Mouse (Mus musculus): ENCODE data around the gene Gm21119.
"Not testable (repeated sequence)": the region's sequence is repeated elsewhere in the genome, so short reads cannot be mapped to it uniquely, and the experiment has no call there.

Gm21119 gene

GRCm38 (mm10) chr8:20614619-20615018, at the start of gene Gm21119:
Gene Gm21119 (plus strand): TSS chr8:20614919.
- not testable (repeated sequence) for DNase-seq (ENCODE audit: low read depth, low spot score)

GRCm38 (mm10) chr8:20566753-20567152, 48.0 kb upstream of the Gm21119 start:
- not testable (repeated sequence) for DNase-seq (ENCODE audit: low read depth, low spot score)

- DNase-seq (ENCODE audit: low read depth, low spot score), result peak; percentile 34
These were observed 33.6 kb upstream of the Gm21119 start for GRCm38 (mm10) chr8:20581081-20581480.

GRCm38 (mm10) chr8:20582772-20583171, 31.9 kb upstream of the Gm21119 start:
- DNase-seq (ENCODE audit: low read depth, low spot score), result not testable (repeated sequence)

- DNase-seq (ENCODE audit: low read depth, low spot score), result peak; percentile 0
These were observed 26.2 kb upstream of the Gm21119 start for GRCm38 (mm10) chr8:20588268-20589177.

- not testable (repeated sequence) for DNase-seq (ENCODE audit: low read depth, low spot score)
These were observed 25.6 kb upstream of the Gm21119 start for GRCm38 (mm10) chr8:20589178-20589539.

- peak; percentile 1 for DNase-seq (ENCODE audit: low read depth, low spot score)
These were observed 24.4 kb upstream of the Gm21119 start for GRCm38 (mm10) chr8:20590117-20590997.

GRCm38 (mm10) chr8:20591002-20591401, 23.7 kb upstream of the Gm21119 start:
- not testable (repeated sequence) for DNase-seq (ENCODE audit: low read depth, low spot score)

GRCm38 (mm10) chr8:20592732-20593272, 21.9 kb upstream of the Gm21119 start:
- not testable (repeated sequence) for DNase-seq (ENCODE audit: low read depth, low spot score)

- DNase-seq (ENCODE audit: low read depth, low spot score), result not testable (repeated sequence)
These were observed 20.9 kb upstream of the Gm21119 start for GRCm38 (mm10) chr8:20593841-20594240.

GRCm38 (mm10) chr8:20596081-20596841, 18.5 kb upstream of the Gm21119 start:
- DNase-seq (ENCODE audit: low read depth, low spot score), result not testable (repeated sequence)

- not testable (repeated sequence) for DNase-seq (ENCODE audit: low read depth, low spot score)
These were observed 17.6 kb upstream of the Gm21119 start for GRCm38 (mm10) chr8:20596842-20597708.

GRCm38 (mm10) chr8:20598300-20599170, 16.2 kb upstream of the Gm21119 start:
- DNase-seq (ENCODE audit: low read depth, low spot score), result not testable (repeated sequence)

- not testable (repeated sequence) for DNase-seq (ENCODE audit: low read depth, low spot score)
These were observed 15.4 kb upstream of the Gm21119 start for GRCm38 (mm10) chr8:20599350-20599749.

GRCm38 (mm10) chr8:20610856-20611255, 3.9 kb upstream of the Gm21119 start:
- not testable (repeated sequence) for DNase-seq (ENCODE audit: low read depth, low spot score)

GRCm38 (mm10) chr8:20612721-20613120, 2.0 kb upstream of the Gm21119 start:
- DNase-seq (ENCODE audit: low read depth, low spot score), result not testable (repeated sequence)

GRCm38 (mm10) chr8:20630766-20631165, 16.0 kb downstream of the Gm21119 start:
- DNase-seq (ENCODE audit: low read depth, low spot score), result not testable (repeated sequence)

GRCm38 (mm10) chr8:20637931-20638330, 23.2 kb downstream of the Gm21119 start:
- DNase-seq (ENCODE audit: low read depth, low spot score), result not testable (repeated sequence)

GRCm38 (mm10) chr8:20643536-20643935, 28.8 kb downstream of the Gm21119 start:
- not testable (repeated sequence) for DNase-seq (ENCODE audit: low read depth, low spot score)
